Mouse (Mus musculus): ENCODE measurements around the gene Mlec. TPM values are rescaled to one million over a fixed set of nuclear protein-coding genes. Genes with fewer than 3 reads are reported as not detected.
A peak's percentile ranks its signal among the peaks of the same experiment; 100 is the strongest.

Mlec gene
- polyA plus RNA-seq, 1 experiment from 2014 or later: 57.7 TPM

GRCm38 (mm10) chr5:115145976-115146746 is 11.8 kb downstream of the Mlec start:
- H3K4me3 ChIP-seq: no peak overlapping the region
- ATAC-seq (ENCODE audit: low FRiP score, low read depth): no peak
- H3K27ac ChIP-seq: no peak overlapping the region
- 0 out of 2 replicates have a peak, but pooled peaks cover 3% of the 10 kb centered on the region for H3K4me1 ChIP-seq
- 0 out of 2 replicates have a peak, but pooled peaks cover 4% of the 10 kb centered on the region for H3K9me3 ChIP-seq
- H3K27me3 ChIP-seq (replicated peaks): no peaks in the 10 kb centered on the region
- WGBS: 79% methylated on average over 6 of the region's 6 CpGs
- no peak overlapping the region for H3K9ac ChIP-seq
- H3K36me3 ChIP-seq: peaks cover 66% of the 10 kb centered on the region
- no peak overlapping the region for H3K4me2 ChIP-seq (replicated peaks)

GRCm38 (mm10) chr5:115145253-115145968 is 12.6 kb downstream of the Mlec start:
- Histone ChIP-seq H3K36me3 (peaks cover 59% of the 10 kb centered on the region), H3K27me3 (replicated peaks) (no peaks in the 10 kb centered on the region), H3K4me1 (0 out of 2 replicates have a peak, but pooled peaks cover 3% of the 10 kb centered on the region), H3K4me2 (replicated peaks) (no peak overlapping the region), H3K27ac (no peak overlapping the region), H3K4me3 (no peak overlapping the region), H3K9ac (no peak overlapping the region), H3K9me3 (0 out of 2 replicates have a peak, but pooled peaks cover 4% of the 10 kb centered on the region)
- ATAC-seq (ENCODE audit: low FRiP score, low read depth): no peak
- WGBS: 70% methylated on average over 11 of the region's 11 CpGs

GRCm38 (mm10) chr5:115144471-115144870 is 13.5 kb downstream of the Mlec start:
- H3K27me3 ChIP-seq (replicated peaks): no peaks in the 10 kb centered on the region
- H3K9ac ChIP-seq: no peak overlapping the region
- 0 out of 2 replicates have a peak, but pooled peaks cover 3% of the 10 kb centered on the region for H3K9me3 ChIP-seq
- ATAC-seq (ENCODE audit: low FRiP score, low read depth): no peak
- H3K27ac ChIP-seq: no peak overlapping the region
- peaks cover 50% of the 10 kb centered on the region for H3K36me3 ChIP-seq
- 75% methylated on average over 6 of the region's 6 CpGs for WGBS
- H3K4me3 ChIP-seq: no peak overlapping the region
- H3K4me2 ChIP-seq (replicated peaks): no peak overlapping the region
- H3K4me1 ChIP-seq: 0 out of 2 replicates have a peak, but pooled peaks cover 3% of the 10 kb centered on the region

GRCm38 (mm10) chr5:115143552-115143951 is 14.4 kb downstream of the Mlec start:
- H3K4me3 ChIP-seq: no peak overlapping the region
- no peaks in the 10 kb centered on the region for H3K27me3 ChIP-seq (replicated peaks)
- H3K4me1 ChIP-seq: 0 out of 2 replicates have a peak, but pooled peaks cover 3% of the 10 kb centered on the region
- no peak overlapping the region for H3K4me2 ChIP-seq (replicated peaks)
- no peaks in the 10 kb centered on the region for H3K9me3 ChIP-seq
- no peak for ATAC-seq (ENCODE audit: low FRiP score, low read depth)
- WGBS: 85% methylated on average over 10 of the region's 10 CpGs
- no peak overlapping the region for H3K9ac ChIP-seq
- no peak overlapping the region for H3K27ac ChIP-seq
- H3K36me3 ChIP-seq: peaks cover 44% of the 10 kb centered on the region

GRCm38 (mm10) chr5:115142166-115142697 is 15.7 kb downstream of the Mlec start:
- WGBS: 92% methylated on average over 9 of the region's 9 CpGs
- Histone ChIP-seq H3K4me3 (no peak overlapping the region), H3K27me3 (replicated peaks) (no peaks in the 10 kb centered on the region), H3K27ac (no peak overlapping the region), H3K4me2 (replicated peaks) (no peak overlapping the region), H3K9ac (no peak overlapping the region), H3K9me3 (no peaks in the 10 kb centered on the region), H3K36me3 (peaks cover 30% of the 10 kb centered on the region), H3K4me1 (0 out of 2 replicates have a peak, but pooled peaks cover 3% of the 10 kb centered on the region)
- no peak for ATAC-seq (ENCODE audit: low FRiP score, low read depth)

GRCm38 (mm10) chr5:115140726-115141125 is 17.3 kb downstream of the Mlec start:
- 81% methylated on average over 3 of the region's 3 CpGs for WGBS
- no peak overlapping the region for H3K4me3 ChIP-seq
- ATAC-seq (ENCODE audit: low FRiP score, low read depth): no peak

GRCm38 (mm10) chr5:115139124-115139523 is 18.9 kb downstream of the Mlec start:
- Histone ChIP-seq H3K9me3 (no peaks in the 10 kb centered on the region), H3K4me2 (replicated peaks) (no peak overlapping the region), H3K4me3 (no peak overlapping the region), H3K4me1 (0 out of 2 replicates have a peak, but pooled peaks cover 3% of the 10 kb centered on the region), H3K36me3 (peaks cover 4% of the 10 kb centered on the region), H3K27ac (no peak overlapping the region), H3K9ac (no peak overlapping the region), H3K27me3 (replicated peaks) (no peaks in the 10 kb centered on the region)
- WGBS: 72% methylated on average over 4 of the region's 4 CpGs
- ATAC-seq (ENCODE audit: low FRiP score, low read depth): no peak

More at GRCm38 (mm10) chr5:115140726-115141125, 17.3 kb downstream of the Mlec start:
- Histone ChIP-seq H3K27me3 (replicated peaks) (no peaks in the 10 kb centered on the region), H3K27ac (no peak overlapping the region), H3K36me3 (peaks cover 15% of the 10 kb centered on the region), H3K9me3 (no peaks in the 10 kb centered on the region), H3K4me1 (0 out of 2 replicates have a peak, but pooled peaks cover 3% of the 10 kb centered on the region), H3K4me2 (replicated peaks) (no peak overlapping the region), H3K9ac (no peak overlapping the region)

- H3K4me1 ChIP-seq: peaks cover 17% of the 10 kb centered on the region
- peaks cover 8% of the 10 kb centered on the region for H3K36me3 ChIP-seq
- H3K4me3 ChIP-seq: peak within 1 kb of the TSS; percentile 97
- H3K27me3 ChIP-seq (replicated peaks): no peaks in the 10 kb centered on the region
- H3K4me2 ChIP-seq (replicated peaks): peak within 1 kb of the TSS; percentile 90
- ATAC-seq (ENCODE audit: low FRiP score, low read depth): peak; percentile 94
- no peaks in the 10 kb centered on the region for H3K9me3 ChIP-seq
- WGBS: under 1% methylated on average over 80 of the region's 81 CpGs
- peak within 1 kb of the TSS; percentile 93 for H3K9ac ChIP-seq
- no peak within 1 kb of the TSS for H3K27ac ChIP-seq
These were observed 23.5 kb downstream of the Mlec start, which contains the start of gene Unc119b for GRCm38 (mm10) chr5:115134234-115135165. Gene Unc119b (minus strand): TSS chr5:115134975.

GRCm38 (mm10) chr5:115133358-115134066 is 24.5 kb downstream of the Mlec start:
- Histone ChIP-seq H3K4me2 (replicated peaks) (peak overlapping the region; percentile 90), H3K9ac (peak overlapping the region; percentile 93), H3K4me1 (peaks cover 17% of the 10 kb centered on the region), H3K36me3 (peaks cover 16% of the 10 kb centered on the region), H3K4me3 (peak overlapping the region; percentile 97), H3K27ac (no peak overlapping the region), H3K27me3 (replicated peaks) (no peaks in the 10 kb centered on the region), H3K9me3 (no peaks in the 10 kb centered on the region)
- ATAC-seq (ENCODE audit: low FRiP score, low read depth): no peak
- 67% methylated on average over 6 of the region's 6 CpGs for WGBS

GRCm38 (mm10) chr5:115132465-115132864 is 25.5 kb downstream of the Mlec start:
- 97% methylated on average over 8 of the region's 8 CpGs for WGBS
- H3K4me3 ChIP-seq: no peak overlapping the region
- no peak overlapping the region for H3K27ac ChIP-seq
- ATAC-seq (ENCODE audit: low FRiP score, low read depth): no peak
- H3K27me3 ChIP-seq (replicated peaks): no peaks in the 10 kb centered on the region
- H3K4me1 ChIP-seq: peaks cover 17% of the 10 kb centered on the region
- H3K4me2 ChIP-seq (replicated peaks): peak overlapping the region; percentile 90
- H3K36me3 ChIP-seq: peaks cover 26% of the 10 kb centered on the region
- H3K9me3 ChIP-seq: no peaks in the 10 kb centered on the region
- H3K9ac ChIP-seq: no peak overlapping the region

GRCm38 (mm10) chr5:115129328-115129727 is 28.7 kb downstream of the Mlec start:
- peaks cover 51% of the 10 kb centered on the region for H3K36me3 ChIP-seq
- no peak overlapping the region for H3K9ac ChIP-seq
- no peak overlapping the region for H3K4me2 ChIP-seq (replicated peaks)
- H3K4me3 ChIP-seq: no peak overlapping the region
- H3K27me3 ChIP-seq (replicated peaks): no peaks in the 10 kb centered on the region
- peaks cover 34% of the 10 kb centered on the region for H3K4me1 ChIP-seq
- H3K27ac ChIP-seq: no peak overlapping the region
- WGBS: 87% methylated on average over 6 of the region's 6 CpGs
- no peak for ATAC-seq (ENCODE audit: low FRiP score, low read depth)
- H3K9me3 ChIP-seq: no peaks in the 10 kb centered on the region
